Mouse (Mus musculus): ENCODE results near the gene Shroom3.

DNA sequence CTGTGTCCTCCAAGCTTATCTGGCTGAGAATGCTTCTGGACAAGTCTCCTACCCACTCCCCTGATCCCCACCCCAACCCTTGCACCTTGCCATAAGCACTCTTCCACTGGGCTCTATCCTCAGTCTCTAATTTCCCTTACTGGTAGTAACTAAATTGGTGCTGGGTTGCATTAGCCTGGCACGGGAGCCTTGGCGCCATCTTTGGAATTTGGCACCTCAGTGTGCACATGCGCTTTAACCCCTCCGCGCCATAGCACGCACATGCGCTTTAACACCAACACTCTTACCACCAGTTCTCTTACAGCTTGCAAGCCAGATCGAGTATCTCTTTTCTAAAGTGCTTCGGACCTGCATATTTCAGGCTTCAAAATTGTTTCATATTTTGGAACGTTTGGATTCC is 192.6 kb downstream of the Shroom3 start:
- TF ChIP-seq CTCF (conservative IDR thresholded peaks at IDR 0.05; ENCODE audit: insufficient read depth, insufficient read length, low read depth, low read length) = no peak
- no peak for TF ChIP-seq POLR2A (IDR thresholded peaks at IDR 0.05; ENCODE audit: low read depth, low read length)

All from kidney, adult 2 months (tissue).